In genomic region chr4:89294486-89295440, GRCm38 (mm10) we compare ENCODE assay signal across 8 mouse cellular contexts. TPM values are rescaled to one million over a fixed set of nuclear protein-coding genes. Genes with fewer than 3 reads are reported as not detected.
DNase-seq lines count a peak whose midpoint lies in the region; ATAC-seq and TF ChIP-seq lines count a peak whose summit lies in the region.

Gene Cdkn2a (minus strand): TSS chr4:89294653.

- H3K4me2 ChIP-seq in heart, embryonic 14.5 days (ENCODE audit: low read length): peak within 1 kb of the TSS; percentile 99
- peak within 1 kb of the TSS; percentile 96 for H3K4me2 ChIP-seq in kidney, embryonic 15.5 days
- H3K4me2 ChIP-seq in liver, embryonic 12.5 days: peak within 1 kb of the TSS; percentile 83
- peak within 1 kb of the TSS; percentile 76 for H3K4me2 ChIP-seq in midbrain, postnatal 0 days (ENCODE audit: low read depth, low read length, poor library complexity, severe bottlenecking)

- H3K4me1 ChIP-seq in heart, embryonic 14.5 days (ENCODE audit: control insufficient read depth in 2 of 2, insufficient read depth in 2 of 2, low read length in 2 of 2): peaks cover 0 to 5% of the 10 kb centered on the region in 2 experiments; a peak in 2 of 4 replicates
- H3K4me1 ChIP-seq in kidney, embryonic 15.5 days: peaks cover 16% of the 10 kb centered on the region
- peaks cover 12% of the 10 kb centered on the region; the same call in 1 of the 2 replicates for H3K4me1 ChIP-seq in liver, embryonic 12.5 days
- H3K4me1 ChIP-seq in midbrain, postnatal 0 days (ENCODE audit: insufficient read depth, low read length): no peaks in the 10 kb centered on the region; the same call in 1 of the 2 replicates
- H3K4me1 ChIP-seq in testis, adult 2 months (ENCODE audit: control insufficient read depth, insufficient read depth, low read length): peaks cover 3% of the 10 kb centered on the region

- TF ChIP-seq CTCF in midbrain, postnatal 0 days (IDR thresholded peaks at IDR 0.05): no peak; the same call in 1 of the 2 replicates
- TF ChIP-seq CTCF in testis, adult 2 months (IDR thresholded peaks at IDR 0.05; ENCODE audit: control insufficient read depth, insufficient read depth, insufficient replicate concordance, low read depth, low read length): no peak

- H3K36me3 ChIP-seq in heart, embryonic 14.5 days (ENCODE audit: control insufficient read depth, insufficient read depth, low read length): no peaks in the 10 kb centered on the region
- H3K36me3 ChIP-seq in kidney, embryonic 15.5 days: no peaks in the 10 kb centered on the region
- no peaks in the 10 kb centered on the region for H3K36me3 ChIP-seq in liver, embryonic 12.5 days
- H3K36me3 ChIP-seq in midbrain, postnatal 0 days (ENCODE audit: insufficient read depth, low read length): no peaks in the 10 kb centered on the region
- H3K36me3 ChIP-seq in testis, adult 2 months (ENCODE audit: control insufficient read depth, insufficient read depth, low read length): peaks cover 1% of the 10 kb centered on the region; the same call in 1 of the 2 replicates

- WGBS in heart, embryonic 14.5 days: 1% methylated on average over 87 of the region's 117 CpGs
- WGBS in kidney, embryonic 15.5 days: under 1% methylated on average over 111 of the region's 117 CpGs
- WGBS in liver, embryonic 12.5 days (ENCODE audit: insufficient replicate concordance): 2% methylated on average over 110 of the region's 117 CpGs
- under 1% methylated on average over 83 of the region's 117 CpGs for WGBS in midbrain, postnatal 0 days

- H3K27me3 ChIP-seq in heart, embryonic 14.5 days (ENCODE audit: control insufficient read depth, insufficient read depth, low read length): peaks cover 88% of the 10 kb centered on the region
- H3K27me3 ChIP-seq in kidney, embryonic 15.5 days: peaks cover 89% of the 10 kb centered on the region
- H3K27me3 ChIP-seq in liver, embryonic 12.5 days (replicated peaks): peaks cover 88% of the 10 kb centered on the region
- H3K27me3 ChIP-seq in midbrain, postnatal 0 days (ENCODE audit: insufficient read depth, low read length): peaks cover 84% of the 10 kb centered on the region
- no peaks in the 10 kb centered on the region for H3K27me3 ChIP-seq in testis, adult 2 months (ENCODE audit: control insufficient read depth, insufficient read depth, low read length)

- no peaks in the 10 kb centered on the region for H3K9me3 ChIP-seq in heart, embryonic 14.5 days (ENCODE audit: control insufficient read depth, low read length)
- no peaks in the 10 kb centered on the region for H3K9me3 ChIP-seq in kidney, embryonic 15.5 days (replicated peaks)
- H3K9me3 ChIP-seq in liver, embryonic 12.5 days (replicated peaks): no peaks in the 10 kb centered on the region
- no peaks in the 10 kb centered on the region for H3K9me3 ChIP-seq in midbrain, postnatal 0 days (ENCODE audit: low read length)

- ATAC-seq in heart, embryonic 14.5 days (ENCODE audit: insufficient number of reproducible peaks, insufficient read depth, low FRiP score, low read depth): peak; percentile 78
- peak; percentile 90 for ATAC-seq in kidney, embryonic 15.5 days (replicated peaks; ENCODE audit: low FRiP score)
- peak; percentile 62 for ATAC-seq in liver, embryonic 12.5 days
- ATAC-seq in midbrain, postnatal 0 days (ENCODE audit: low FRiP score): peak; percentile 87

- DNase-seq in B cell, adult 2 months: peak; percentile 51 to 62
- peak; percentile 66 to 68 for DNase-seq in adrenal gland, adult 18-20 months (ENCODE audit: low spot score in 2 of 2)
- peak; percentile 36 for DNase-seq in fibroblast of lung, adult 2 months (ENCODE audit: low read depth)
- DNase-seq in midbrain, postnatal 0 days (ENCODE audit: low spot score): peak; percentile 57

- H3K27ac ChIP-seq in heart, embryonic 14.5 days (replicated peaks in 1 of 2; ENCODE audit: control insufficient read depth in 1 of 2, insufficient read depth in 1 of 2, low read depth in 2 of 2, low read length in 2 of 2): no peak within 1 kb of the TSS
- no peak within 1 kb of the TSS for H3K27ac ChIP-seq in kidney, embryonic 15.5 days
- no peak within 1 kb of the TSS for H3K27ac ChIP-seq in liver, embryonic 12.5 days
- no peak within 1 kb of the TSS for H3K27ac ChIP-seq in midbrain, postnatal 0 days (ENCODE audit: low read depth, low read length)
- H3K27ac ChIP-seq in testis, adult 2 months (ENCODE audit: control insufficient read depth, insufficient read depth, low read depth, low read length): peak within 1 kb of the TSS; percentile 40

- peak within 1 kb of the TSS; percentile 64 for H3K9ac ChIP-seq in heart, embryonic 14.5 days (ENCODE audit: low read length)
- peak within 1 kb of the TSS; percentile 38 for H3K9ac ChIP-seq in kidney, embryonic 15.5 days
- H3K9ac ChIP-seq in liver, embryonic 12.5 days: no peak within 1 kb of the TSS
- peak within 1 kb of the TSS; percentile 44; the same call in 1 of the 2 replicates for H3K9ac ChIP-seq in midbrain, postnatal 0 days (replicated peaks; ENCODE audit: low read length, poor library complexity, severe bottlenecking)

- TF ChIP-seq POLR2A in testis, adult 2 months (IDR thresholded peaks at IDR 0.05; ENCODE audit: control insufficient read depth, low read depth, low read length): no peak; the same call in 1 of the 2 replicates

- H3K4me3 ChIP-seq in heart, embryonic 14.5 days (ENCODE audit: control insufficient read depth in 1 of 2, insufficient read depth in 1 of 2, low read depth in 1 of 2, low read length in 2 of 2): peak within 1 kb of the TSS; percentile 64
- H3K4me3 ChIP-seq in kidney, embryonic 15.5 days (replicated peaks): peak within 1 kb of the TSS; percentile 62
- H3K4me3 ChIP-seq in liver, embryonic 12.5 days: peak within 1 kb of the TSS; percentile 64
- peak within 1 kb of the TSS; percentile 47 for H3K4me3 ChIP-seq in midbrain, postnatal 0 days (ENCODE audit: low read depth, low read length)
- H3K4me3 ChIP-seq in testis, adult 2 months (ENCODE audit: control insufficient read depth, low read depth, low read length): peak within 1 kb of the TSS; percentile 89

RNA-seq across cellular contexts. Expression of gene Cdkn2a, which starts in this region (rescaled TPM):
- 1 to 10 TPM; 8.3 to 9.0 TPM for total RNA-seq in adrenal gland, adult 18-20 months (2021)
- not detected in 2 replicates for polyA plus RNA-seq in heart, embryonic 14.5 days (2014; fragmentation: Nextera tagmentation; extraction: Ambion mirVana)
- polyA plus RNA-seq in kidney, embryonic 15.5 days (2015; fragmentation: Nextera tagmentation; extraction: Ambion mirVana): not detected in 2 replicates
- polyA plus RNA-seq in liver, embryonic 12.5 days (2016; fragmentation: Nextera tagmentation; extraction: Ambion mirVana): not detected in 2 replicates
- total RNA-seq in midbrain, postnatal 0 days (2014; rRNA removed): not detected in 2 replicates
- not detected in 2 replicates for polyA plus RNA-seq in midbrain, postnatal 0 days (2015; fragmentation: Nextera tagmentation; extraction: Ambion mirVana)
- 13.3 and 15.0 TPM in 2 replicates for polyA plus RNA-seq in testis, adult 2 months (2012; rRNA removed)

Comparison
In these comparisons a context has a peak if more than half of its experiments do, and no peak if none do; other contexts are left out.
1. RNA of gene Cdkn2a (polyA plus RNA-seq): 13.3 to 15.0 TPM in testis, adult 2 months; not detected in kidney, embryonic 15.5 days, not detected in midbrain, postnatal 0 days, not detected in liver, embryonic 12.5 days and not detected in heart, embryonic 14.5 days; every median in the first group is over 10 times any median in the second.
2. Peak in ATAC-seq, H3K4me3 ChIP-seq, H3K9ac ChIP-seq and H3K4me2 ChIP-seq in heart, embryonic 14.5 days; RNA of the gene not detected or under 1 TPM.
3. Peak in ATAC-seq, H3K4me3 ChIP-seq, H3K9ac ChIP-seq and H3K4me2 ChIP-seq in kidney, embryonic 15.5 days; RNA of the gene not detected or under 1 TPM.
4. Peak in ATAC-seq, H3K4me3 ChIP-seq and H3K4me2 ChIP-seq in liver, embryonic 12.5 days; RNA of the gene not detected or under 1 TPM.
5. Peak in DNase-seq, ATAC-seq, H3K4me3 ChIP-seq, H3K9ac ChIP-seq and H3K4me2 ChIP-seq in midbrain, postnatal 0 days; RNA of the gene not detected or under 1 TPM.
6. Peak in every context shown above with its lines, with median percentiles within 50 percentile points of each other: DNase-seq, ATAC-seq, H3K4me2 ChIP-seq and H3K4me3 ChIP-seq.